Mouse (Mus musculus) cerebellum, adult 2 months (tissue): ENCODE data around the gene Chst13.

Experiments used
- CTCF ChIP-seq: fragments of 200-500 bp; IDR thresholded peaks from 2 replicates; pipeline ENCODE4 v1.5.1; 2011; ENCODE audit warnings: low read depth, mild to moderate bottlenecking, control low read depth, low read length, moderate library complexity, borderline replicate concordance; ENCODE audit not compliant: insufficient read depth
- POLR2A ChIP-seq: fragments of 200-500 bp; IDR thresholded peaks from 2 replicates; pipeline ENCODE4 v1.6.1; 2011; ENCODE audit warnings: low read length, control low read depth, borderline replicate concordance; ENCODE audit not compliant: insufficient read depth

DNA sequence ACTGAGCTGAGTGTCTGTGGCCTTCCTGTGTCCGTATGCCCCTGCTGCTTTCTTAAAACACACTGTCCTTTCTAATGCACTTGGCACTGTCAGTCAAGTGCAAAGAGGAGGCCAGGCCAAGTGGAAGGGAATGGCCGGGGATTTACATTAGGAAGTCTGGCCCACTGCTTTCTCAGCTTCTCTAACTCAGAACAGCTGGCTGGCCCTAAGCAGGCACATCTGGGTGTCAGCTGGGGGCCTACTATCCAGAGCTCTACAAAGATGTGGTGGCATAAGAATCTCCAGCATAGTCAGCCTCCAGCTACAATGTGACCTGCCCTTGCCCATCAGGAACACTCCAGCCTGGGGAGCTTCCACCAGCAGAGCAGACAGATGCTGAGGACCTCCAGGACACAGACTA is 25.0 kb upstream of the Chst13 start:
- TF ChIP-seq CTCF: no peak
- TF ChIP-seq POLR2A: no peak
